Mouse (Mus musculus) left cerebral cortex, adult 2 months (tissue): ENCODE results near the gene Rangap1. TPM values are rescaled to one million over a fixed set of nuclear protein-coding genes. Genes with fewer than 3 reads are reported as not detected.

Experiments used
- DNase-seq, 2 experiments: peaks; one replicate each; pipeline ENCODE4 v3.0.0; 2021 to 2022; ENCODE audit warnings: low spot score in 2 of 2, mixed read lengths in 1 of 2; ENCODE audit errors: extremely low spot score in 1 of 2
- H3K27ac ChIP-seq: fragments of 200-600 bp; 2 replicates; pipeline ENCODE4 v1.8.1; 2022
- H3K4me3 ChIP-seq: fragments of 200-600 bp; 2 replicates; pipeline ENCODE4 v1.8.1; 2022
- CTCF ChIP-seq: fragments of 200-600 bp; IDR thresholded peaks from 2 replicates; pipeline ENCODE4 v1.8.1; 2022; ENCODE audit warnings: antibody characterized with exemption, mild to moderate bottlenecking, moderate library complexity
- intact Hi-C: fragments of 180-260 bp; cut with DNase I; formaldehyde crosslinking; loops from one replicate; pipeline ENCODE4 v1.15.1; 2025
- total RNA-seq, 2 experiments: library from RNA; stranded (reverse); gene quantifications; 2 replicates each; pipeline ENCODE4 v1.2.3; 2021

The Rangap1 gene
- total RNA-seq, 2 experiments from 2014 or later: 214 to 229 TPM

DNA sequence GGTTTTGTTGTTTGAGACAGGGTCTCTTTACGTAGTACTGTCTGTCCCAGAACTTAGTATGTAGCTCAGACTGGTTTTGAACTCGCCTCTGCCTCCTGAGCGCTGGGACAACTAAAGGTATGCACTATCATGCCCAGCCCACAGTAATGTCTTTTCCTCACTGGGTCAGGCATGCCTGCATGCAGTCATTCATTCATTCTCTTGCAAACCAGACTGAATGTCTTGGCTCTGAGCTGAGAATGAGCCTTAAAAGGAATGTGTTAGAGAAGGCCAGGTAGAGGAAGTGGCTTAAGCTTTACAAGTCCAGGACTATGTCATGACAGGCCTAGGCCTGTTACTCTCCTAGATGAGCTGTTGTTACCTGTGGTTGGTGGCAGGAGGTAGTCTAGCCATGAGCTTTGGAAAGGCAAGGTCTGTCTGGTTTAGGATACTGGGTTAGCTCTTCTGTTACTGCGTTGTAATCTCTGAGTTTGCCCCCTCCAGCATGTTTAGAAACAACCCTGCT, 65.0 kb downstream of the Rangap1 start:
- TF ChIP-seq CTCF: no peak
- Histone ChIP-seq H3K4me3 (no peak overlapping the region), H3K27ac (no peak overlapping the region)
- DNase-seq: no peak
- intact Hi-C loops: no loop called here

GRCm38 (mm10) chr15:81676637-81677036, 68.7 kb downstream of the Rangap1 start:
- intact Hi-C loops: no loop called here
- no peak overlapping the region for H3K4me3 ChIP-seq
- no peak overlapping the region for H3K27ac ChIP-seq
- DNase-seq: no peak
- no peak for TF ChIP-seq CTCF

GRCm38 (mm10) chr15:81670231-81670640, 75.1 kb downstream of the Rangap1 start:
- Histone ChIP-seq H3K4me3 (no peak overlapping the region), H3K27ac (no peak overlapping the region)
- TF ChIP-seq CTCF: peak; percentile 55
- intact Hi-C loops: no loop called here
- DNase-seq: peak in 1 of 2 experiments; percentile 32

DNA sequence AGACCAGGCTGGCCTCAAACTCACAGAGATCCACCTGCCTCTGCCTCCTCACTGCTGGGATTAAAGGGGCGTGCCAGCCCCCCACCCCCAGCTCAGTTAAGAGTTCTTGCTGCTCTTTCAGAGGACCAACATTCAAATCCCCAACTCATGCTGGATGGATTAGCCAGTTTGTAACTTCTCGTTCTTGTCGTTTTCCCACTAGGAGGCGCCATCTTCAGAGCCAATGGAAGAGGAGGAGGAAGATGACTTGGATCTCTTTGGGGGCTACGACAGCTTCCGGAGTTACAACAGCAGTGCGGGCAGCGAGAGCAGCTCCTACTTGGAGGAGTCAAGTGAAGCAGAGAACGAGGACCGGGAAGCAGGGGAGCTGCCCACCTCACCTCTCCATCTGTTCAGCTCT, 78.4 kb downstream of the Rangap1 start:
- DNase-seq: no peak
- Histone ChIP-seq H3K27ac (no peak overlapping the region), H3K4me3 (no peak overlapping the region)
- intact Hi-C loops: no loop called here
- TF ChIP-seq CTCF: no peak; the same call in 1 of the 2 replicates

DNA sequence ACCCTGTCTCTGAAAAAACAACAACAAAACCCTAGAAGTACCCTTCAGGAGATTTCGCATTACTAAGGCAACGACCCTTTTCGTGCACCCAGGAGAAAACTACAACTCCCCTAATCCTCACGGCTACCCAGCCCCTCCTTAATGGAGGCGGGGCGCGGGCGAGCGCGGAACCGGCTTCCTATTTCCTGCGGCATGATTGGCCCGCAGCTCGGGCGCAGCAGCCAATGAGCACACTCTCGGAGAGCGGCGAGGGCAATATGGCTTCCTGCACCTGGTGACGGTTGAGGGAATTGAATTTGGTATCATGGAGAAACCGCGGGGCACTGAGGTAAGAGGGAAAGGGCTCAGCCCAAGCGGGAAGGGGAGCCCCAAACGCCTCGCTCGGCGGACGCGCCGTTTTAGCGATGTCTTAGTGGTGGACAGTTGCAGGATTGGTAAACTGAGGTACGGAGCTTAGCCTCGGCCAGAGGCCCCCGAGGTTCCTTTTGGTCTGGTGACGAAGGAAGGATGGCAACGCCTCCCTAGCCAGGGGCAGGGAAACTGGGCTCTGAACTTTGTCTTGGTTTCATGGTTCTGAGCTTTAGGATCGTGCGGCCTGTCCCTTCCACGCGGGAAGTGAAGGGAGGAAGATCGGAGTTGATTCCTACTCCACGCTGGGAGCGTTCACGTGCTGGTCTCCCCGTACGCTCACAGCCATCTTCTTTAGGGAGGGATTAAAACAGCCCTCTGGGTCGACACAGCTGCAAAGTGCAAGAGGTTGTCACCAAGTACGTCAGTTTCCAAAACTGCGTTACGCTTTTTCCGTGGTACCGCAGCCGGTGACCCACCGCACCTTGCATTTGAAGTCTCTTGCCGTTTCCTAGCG, 81.4 kb downstream of the Rangap1 start, which contains the start of gene L3mbtl2:
TSS of gene L3mbtl2 (plus strand) at position 193 of the 865 bp plus-strand sequence.
- H3K27ac ChIP-seq: peak within 1 kb of the TSS; percentile 54
- peak; percentile 90 to 92 for DNase-seq
- TF ChIP-seq CTCF: peak; percentile 36
- intact Hi-C loops: no loop called here
- H3K4me3 ChIP-seq: peak within 1 kb of the TSS; percentile 98

- H3K4me3 ChIP-seq: peak overlapping the region; percentile 98
- intact Hi-C loops: no loop called here
- no peak for DNase-seq
- H3K27ac ChIP-seq: no peak overlapping the region
- TF ChIP-seq CTCF: no peak
Measured at GRCm38 (mm10) chr15:81663281-81663680, 82.0 kb downstream of the Rangap1 start.

GRCm38 (mm10) chr15:81661701-81662100, 83.6 kb downstream of the Rangap1 start:
- DNase-seq: no peak
- H3K27ac ChIP-seq: no peak overlapping the region
- no peak for TF ChIP-seq CTCF
- intact Hi-C loops: no loop called here
- H3K4me3 ChIP-seq: no peak overlapping the region

Other genes starting within 250 kb of the Rangap1 start
- gene Ep300, start 160.2 kb downstream of the Rangap1 start, total RNA-seq: 10 to 100 TPM; 76.0 to 77.3 TPM
- gene L3mbtl2, start 81.6 kb downstream of the Rangap1 start, total RNA-seq: 10 to 100 TPM; 35.0 to 38.8 TPM
- 10 to 100 TPM; 12.2 to 13.8 TPM for gene Chadl, start 48.2 kb downstream of the Rangap1 start, total RNA-seq
- 100 to 1,000 TPM; 160 to 179 TPM for gene Zc3h7b, start 473 bp downstream of the Rangap1 start, total RNA-seq
- 100 to 1,000 TPM; 220 to 228 TPM for gene Tef, start 56.9 kb upstream of the Rangap1 start, total RNA-seq
- gene Tob2, start 113.3 kb upstream of the Rangap1 start, total RNA-seq: 10 to 100 TPM; 34.8 to 41.4 TPM
- 10 to 100 TPM; 31.1 to 32.8 TPM for gene Phf5a, start 126.4 kb upstream of the Rangap1 start, total RNA-seq
- gene Aco2, start 126.8 kb upstream of the Rangap1 start, total RNA-seq: 100 to 1,000 TPM; 420 to 427 TPM
- 10 to 100 TPM; 50.1 to 56.8 TPM for gene Polr3h, start 180.7 kb upstream of the Rangap1 start, total RNA-seq
- gene Csdc2, start 191.2 kb upstream of the Rangap1 start, total RNA-seq: 10 to 100 TPM; 91.2 to 97.6 TPM
- gene Pmm1, start 215.4 kb upstream of the Rangap1 start, total RNA-seq: 100 to 1,000 TPM; 199 to 206 TPM
- not detected for gene 1700029P11Rik, start 235.0 kb upstream of the Rangap1 start, total RNA-seq
- 10 to 100 TPM; 22.5 to 29.7 TPM for gene Xrcc6, start 242.3 kb upstream of the Rangap1 start, total RNA-seq